Mouse (Mus musculus): ENCODE measurements around the gene Zfp213. TPM values are rescaled to one million over a fixed set of nuclear protein-coding genes. Genes with fewer than 3 reads are reported as not detected.
"Not testable (repeated sequence)": the region's sequence is repeated elsewhere in the genome, so short reads cannot be mapped to it uniquely, and the experiment has no call there.

Zfp213 gene
- total RNA-seq, 2 experiments from 2014 or later: 2.1 to 2.7 TPM

DNA sequence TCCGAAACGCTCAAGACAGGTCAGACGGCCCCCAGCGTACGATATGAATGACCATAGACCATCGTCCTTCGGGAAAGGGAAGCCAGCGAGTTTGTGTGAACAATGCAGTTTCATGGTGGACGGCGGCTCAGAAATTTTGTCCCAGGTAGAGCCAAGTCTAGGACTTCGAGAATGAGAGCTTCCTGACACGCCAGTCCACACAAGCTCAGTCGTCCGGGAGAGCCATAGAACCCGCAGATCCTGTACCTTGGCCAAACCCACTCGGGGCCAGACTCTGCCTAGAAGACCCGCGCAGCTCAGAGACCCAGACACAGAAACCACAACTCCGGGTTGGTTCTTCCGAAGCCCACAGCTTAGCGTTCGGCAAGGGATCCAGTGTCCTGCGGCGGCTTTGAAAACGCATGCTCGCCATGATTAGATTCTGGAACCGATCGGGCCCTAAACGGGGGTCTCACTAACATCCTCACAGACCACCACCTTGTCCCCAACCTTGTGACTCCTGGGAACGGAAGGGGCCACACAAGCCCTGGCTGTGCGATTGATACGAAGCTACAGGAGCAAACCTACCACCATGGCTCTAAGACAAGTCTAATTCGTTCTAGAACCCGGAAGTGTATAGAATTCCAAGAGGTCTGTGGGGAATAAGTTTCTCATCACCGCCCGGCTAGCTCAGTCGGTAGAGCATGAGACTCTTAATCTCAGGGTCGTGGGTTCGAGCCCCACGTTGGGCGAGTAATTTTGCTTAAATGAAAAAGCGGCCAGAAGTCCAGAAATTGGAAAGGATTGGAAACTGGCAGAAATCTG lies 17.1 kb downstream of the Zfp213 start:
- peak; percentile 18 for ATAC-seq (ENCODE audit: poor library complexity, severe bottlenecking)

DNA sequence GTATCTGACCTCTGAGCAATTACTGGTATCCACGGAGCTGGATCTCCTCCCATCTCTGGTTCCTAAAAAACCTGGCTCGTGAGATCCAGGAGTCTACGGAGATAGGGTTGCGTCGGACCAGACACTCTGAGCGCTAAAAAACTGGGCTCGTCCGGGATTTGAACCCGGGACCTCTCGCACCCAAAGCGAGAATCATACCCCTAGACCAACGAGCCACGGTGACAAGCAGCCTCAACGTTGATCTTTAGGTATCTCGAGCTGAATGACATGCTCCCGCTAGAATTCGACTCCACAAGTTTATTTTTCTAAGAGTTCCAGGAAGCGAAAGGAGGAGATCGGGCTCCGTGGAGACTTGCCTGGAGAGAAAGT lies 17.7 kb downstream of the Zfp213 start:
- peak; percentile 19 for ATAC-seq (ENCODE audit: poor library complexity, severe bottlenecking)

DNA sequence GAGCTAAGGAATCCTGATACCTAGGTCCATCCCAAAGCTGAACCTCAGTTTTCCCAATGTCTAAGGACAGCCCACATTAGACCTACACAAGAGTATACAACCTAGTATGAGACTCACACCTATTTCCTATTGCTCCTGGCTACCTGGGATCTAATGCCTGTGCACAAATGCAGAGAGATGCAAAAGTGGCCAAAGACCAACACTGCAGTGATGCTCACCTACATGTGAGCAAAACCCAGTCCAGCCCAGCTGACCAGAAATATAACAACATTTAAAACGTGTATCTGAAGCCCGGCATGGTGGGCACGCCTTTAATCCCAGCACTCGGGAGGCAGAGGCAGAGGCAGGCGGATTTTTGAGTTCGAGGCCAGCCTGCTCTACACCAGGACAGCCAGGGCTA lies 18.2 kb downstream of the Zfp213 start:
- no peak for ATAC-seq (ENCODE audit: poor library complexity, severe bottlenecking)

DNA sequence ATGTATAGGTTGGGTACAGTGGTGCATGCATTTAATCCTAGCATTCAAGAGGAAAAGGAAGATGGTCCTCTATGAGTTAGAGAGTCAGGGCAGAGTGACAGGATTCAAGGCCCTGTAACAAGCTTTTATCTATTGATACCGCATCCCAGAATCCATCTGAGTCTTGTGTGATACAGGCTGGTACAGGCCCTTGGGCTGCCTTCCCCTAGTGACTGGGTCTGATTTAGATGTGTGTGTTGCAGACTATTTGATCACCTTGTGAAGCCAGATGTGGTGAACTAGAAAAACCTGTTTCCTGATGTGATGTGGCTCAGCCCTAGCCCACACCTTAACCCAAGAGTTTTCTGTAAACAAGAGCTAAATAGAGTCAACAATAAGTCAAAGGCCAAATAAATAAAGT lies 19.3 kb downstream of the Zfp213 start:
- ATAC-seq (ENCODE audit: poor library complexity, severe bottlenecking): no peak

DNA sequence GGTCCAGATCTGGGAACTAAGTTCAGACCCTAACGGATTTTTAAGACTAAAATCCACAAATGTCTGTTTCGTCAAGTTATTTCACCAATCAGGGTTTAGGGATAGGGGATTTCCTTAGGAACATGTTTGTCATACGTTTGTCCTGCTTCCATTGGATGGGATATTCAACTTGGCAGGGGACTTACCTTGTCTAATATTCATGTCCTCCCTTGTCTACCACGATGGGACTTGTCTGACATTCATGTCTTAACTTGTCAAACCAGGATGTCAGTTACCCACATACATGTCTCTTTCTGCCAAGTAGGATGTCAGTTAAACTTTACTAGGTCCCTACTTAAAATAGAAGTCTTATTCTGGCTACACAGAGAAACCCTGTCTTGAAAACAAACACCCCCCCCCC lies 20.1 kb downstream of the Zfp213 start:
- no peak for ATAC-seq (ENCODE audit: poor library complexity, severe bottlenecking)

DNA sequence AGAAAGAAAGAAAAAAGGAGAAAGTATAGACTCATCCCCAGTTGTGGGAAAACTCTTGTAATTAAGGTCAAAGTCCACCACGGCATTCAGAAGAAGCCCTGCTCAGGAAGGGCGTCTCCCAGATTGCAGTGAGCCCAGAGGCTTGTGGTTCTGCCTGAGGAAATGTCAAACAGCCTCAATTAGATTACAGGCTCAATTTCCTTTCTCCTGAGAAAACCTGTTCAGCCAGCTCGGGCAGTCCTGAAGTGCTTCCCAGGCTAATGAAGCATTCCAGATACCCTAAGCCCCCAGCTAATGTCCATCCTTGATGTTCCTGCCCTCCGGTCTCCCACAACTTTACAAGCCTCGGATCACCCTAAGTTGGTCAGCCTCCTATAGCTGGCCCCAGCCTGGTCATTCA lies 20.7 kb downstream of the Zfp213 start:
- peak; percentile 23; the same call in 1 of the 2 replicates for ATAC-seq (ENCODE audit: poor library complexity, severe bottlenecking)

DNA sequence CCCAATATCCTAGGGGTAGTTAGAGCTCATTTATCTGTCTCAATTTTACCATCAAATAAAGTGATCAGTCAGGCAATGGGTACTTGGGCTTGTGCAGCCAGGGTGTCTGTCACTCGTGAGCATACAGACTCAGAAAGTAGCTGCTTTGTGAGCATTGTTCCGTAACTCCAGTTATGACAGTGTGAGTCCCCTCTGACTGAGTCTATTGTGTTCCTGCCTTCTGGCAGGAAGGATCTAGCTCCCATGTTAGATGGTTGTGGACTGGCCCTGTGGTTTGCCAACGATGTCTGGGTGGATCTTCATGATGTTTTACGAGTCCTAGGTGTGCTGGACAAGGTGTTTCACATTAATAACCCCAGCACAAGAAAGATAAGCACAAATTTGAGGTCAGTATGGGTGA lies 21.2 kb downstream of the Zfp213 start:
- ATAC-seq (ENCODE audit: poor library complexity, severe bottlenecking): no peak

DNA sequence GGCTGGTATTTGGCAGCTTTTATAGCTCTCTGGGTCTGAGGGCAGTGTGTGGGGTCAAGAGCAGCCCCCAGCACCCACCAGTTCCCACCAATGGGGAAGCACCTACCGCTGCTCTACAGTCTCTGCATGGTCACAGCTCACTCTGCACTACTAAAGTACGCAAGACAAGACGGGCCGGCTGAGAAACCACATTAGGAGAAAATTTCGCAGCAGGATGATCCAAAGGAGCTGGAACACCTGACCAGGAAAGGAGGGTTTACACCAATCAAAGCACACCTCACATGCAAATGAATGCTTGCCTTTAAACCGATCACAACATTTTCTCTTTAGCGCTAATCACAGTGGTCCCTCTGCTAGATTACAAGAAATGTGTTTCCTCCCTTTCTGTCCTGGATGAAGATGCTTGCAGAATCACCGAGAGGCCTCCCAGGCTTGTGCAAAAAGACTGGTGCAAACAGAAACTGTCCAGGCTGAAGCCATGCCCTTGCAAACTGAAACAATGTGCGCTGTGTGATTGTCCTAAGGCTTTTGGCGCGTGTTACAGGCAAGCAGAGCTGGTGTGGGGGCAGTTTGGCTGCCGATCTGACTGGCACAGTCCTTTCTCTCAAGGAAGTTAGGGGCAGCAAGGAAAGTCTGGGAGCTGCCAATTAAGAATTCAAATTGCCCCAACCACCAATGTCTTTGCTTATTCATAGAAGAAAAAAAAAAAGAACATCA lies 21.9 kb downstream of the Zfp213 start:
- no peak for ATAC-seq (ENCODE audit: poor library complexity, severe bottlenecking)

DNA sequence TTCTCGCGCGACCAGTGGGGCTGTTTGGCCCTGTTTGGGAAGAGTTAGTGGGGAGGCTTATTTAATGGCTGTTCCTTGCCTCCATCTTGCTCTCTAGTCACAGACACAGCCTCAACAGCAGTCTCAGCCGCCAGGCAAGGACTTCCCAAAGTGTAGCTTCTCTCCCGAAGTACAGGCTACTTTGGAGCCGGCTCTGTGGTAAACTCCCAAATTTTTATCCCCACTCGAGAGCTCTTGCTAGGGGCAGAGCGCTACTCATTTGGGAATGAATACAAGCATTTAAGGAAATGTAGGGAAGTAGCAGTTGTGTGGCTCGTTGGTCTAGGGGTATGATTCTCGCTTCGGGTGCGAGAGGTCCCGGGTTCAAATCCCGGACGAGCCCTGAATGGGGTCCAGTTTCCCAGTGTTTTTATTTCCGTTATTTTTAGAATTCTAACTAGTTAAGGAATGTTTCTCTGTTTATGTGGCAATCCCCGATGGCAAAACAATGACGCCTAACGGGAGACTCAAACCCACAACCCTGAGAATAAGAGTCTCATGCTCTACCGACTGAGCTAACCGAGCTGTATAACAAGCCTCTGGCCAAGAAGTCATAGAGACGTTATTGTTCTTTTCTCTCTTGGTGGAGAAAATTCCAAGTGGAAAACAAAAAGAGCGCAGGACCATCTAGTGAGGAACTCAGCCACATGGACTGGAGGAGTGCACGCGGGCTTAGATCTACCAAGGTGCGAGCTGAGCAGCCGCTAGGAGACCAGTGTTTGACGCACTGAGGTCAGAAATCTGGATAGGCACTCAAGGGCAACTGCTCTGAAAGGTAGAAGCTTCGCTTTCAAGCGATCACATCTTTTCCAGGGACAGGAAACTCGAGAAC lies 23.2 kb downstream of the Zfp213 start:
- ATAC-seq (ENCODE audit: poor library complexity, severe bottlenecking): no peak

DNA sequence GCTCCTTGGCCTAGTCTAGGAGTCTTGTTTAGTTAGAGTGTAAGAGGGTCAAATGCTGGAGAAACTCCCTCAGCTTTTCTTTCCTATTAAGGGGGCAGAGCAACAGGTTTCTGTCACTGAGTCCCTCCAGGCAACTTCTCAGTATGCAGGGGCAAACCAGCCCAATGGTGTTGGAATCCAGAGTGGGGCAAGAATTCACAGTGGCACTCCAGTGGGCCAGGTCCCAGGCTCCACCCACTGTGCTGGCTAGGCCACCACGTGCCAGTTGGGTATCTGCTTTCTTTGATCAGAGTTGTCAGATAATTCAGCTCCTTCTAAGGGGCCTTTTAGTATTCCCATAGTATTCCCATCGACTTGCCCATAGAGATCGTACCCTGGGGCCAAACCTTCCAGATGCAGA lies 23.9 kb downstream of the Zfp213 start:
- no peak for ATAC-seq (ENCODE audit: poor library complexity, severe bottlenecking)

DNA sequence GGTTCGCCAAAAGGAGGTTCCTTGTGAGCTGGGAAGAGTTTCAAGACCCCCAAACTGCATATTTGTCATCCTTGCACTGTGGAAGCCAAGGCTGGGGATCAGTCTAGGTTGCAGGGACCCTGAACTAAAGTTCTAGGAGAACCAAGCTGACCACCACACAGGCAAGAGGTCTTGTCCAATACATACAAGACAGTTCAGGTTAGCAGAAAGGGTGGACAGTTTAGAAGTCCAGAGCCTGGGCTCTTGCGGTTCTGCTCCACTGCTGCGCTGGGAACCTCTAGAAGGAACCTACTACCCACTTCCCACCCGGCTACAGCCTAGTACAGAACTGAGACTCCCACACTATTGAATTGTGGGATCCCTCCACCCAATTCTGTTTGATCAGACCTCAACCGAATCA lies 24.4 kb downstream of the Zfp213 start:
- ATAC-seq (ENCODE audit: poor library complexity, severe bottlenecking): no peak

DNA sequence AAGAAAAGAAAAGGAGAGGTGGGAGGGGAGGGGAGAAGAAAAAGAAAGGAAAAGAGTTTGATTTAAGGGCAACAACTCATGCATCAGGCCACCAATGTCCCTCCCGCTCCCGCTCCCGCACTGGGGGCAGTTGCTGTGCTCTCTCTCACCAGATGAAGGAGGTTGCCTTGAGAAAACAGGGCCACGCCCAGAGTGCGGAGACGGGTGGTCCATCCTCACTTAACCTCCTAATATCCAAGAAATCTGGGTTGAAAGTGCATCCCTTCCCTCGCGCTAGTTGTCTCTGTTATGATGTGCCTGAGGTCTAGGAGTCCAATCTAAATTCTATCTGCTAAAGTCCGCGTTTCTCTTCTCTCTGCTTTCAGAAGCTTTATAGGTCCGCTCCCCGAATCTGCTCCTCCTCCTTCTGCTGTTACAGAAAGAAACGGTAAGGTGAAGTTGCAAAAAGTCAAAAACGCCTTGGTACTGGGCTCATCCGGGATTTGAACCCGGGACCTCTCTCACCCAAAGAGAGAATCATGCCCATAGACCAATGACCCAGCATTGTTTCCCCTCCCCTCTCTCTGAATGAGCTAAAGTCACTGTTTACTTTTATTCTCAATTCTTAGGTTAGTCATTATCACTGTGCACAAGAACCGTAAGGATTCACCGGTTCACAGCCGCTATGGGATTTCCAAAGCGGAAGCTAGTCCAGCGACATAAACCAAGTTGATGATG lies 25.6 kb downstream of the Zfp213 start:
- ATAC-seq (ENCODE audit: poor library complexity, severe bottlenecking): no peak

DNA sequence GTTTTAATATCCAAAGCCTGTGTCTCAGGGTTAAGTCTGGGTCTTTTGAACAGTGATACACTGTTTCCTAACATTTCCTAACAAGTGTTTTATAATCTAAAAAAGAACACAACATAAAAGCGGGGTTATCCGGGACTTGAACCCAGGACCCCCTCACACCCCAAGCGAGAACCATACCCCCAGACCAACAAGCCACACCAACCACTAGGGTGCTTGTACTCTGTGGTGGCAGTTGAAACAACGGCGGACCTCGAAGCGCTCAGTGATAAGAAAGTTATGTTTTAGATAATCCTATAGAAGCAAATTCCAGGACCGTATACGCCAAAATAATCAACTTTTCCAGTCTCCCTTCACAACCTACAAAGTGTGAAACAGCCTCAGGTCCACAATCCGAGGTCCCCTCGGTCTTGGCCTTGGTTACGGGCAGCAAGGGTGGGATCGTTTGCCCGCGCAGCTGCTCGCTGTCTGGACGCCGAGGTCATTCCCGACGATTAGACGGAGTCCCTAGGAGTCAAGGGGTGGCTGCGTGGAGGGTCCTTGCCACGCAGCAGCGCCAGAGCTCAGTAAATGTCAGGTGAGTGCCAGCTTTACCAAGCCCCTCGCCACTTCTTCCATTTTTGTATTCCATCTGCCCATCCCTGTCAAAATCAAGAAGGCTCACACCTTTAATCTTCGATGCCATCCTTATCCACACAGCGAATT lies 26.3 kb downstream of the Zfp213 start:
- no peak for ATAC-seq (ENCODE audit: poor library complexity, severe bottlenecking)

DNA sequence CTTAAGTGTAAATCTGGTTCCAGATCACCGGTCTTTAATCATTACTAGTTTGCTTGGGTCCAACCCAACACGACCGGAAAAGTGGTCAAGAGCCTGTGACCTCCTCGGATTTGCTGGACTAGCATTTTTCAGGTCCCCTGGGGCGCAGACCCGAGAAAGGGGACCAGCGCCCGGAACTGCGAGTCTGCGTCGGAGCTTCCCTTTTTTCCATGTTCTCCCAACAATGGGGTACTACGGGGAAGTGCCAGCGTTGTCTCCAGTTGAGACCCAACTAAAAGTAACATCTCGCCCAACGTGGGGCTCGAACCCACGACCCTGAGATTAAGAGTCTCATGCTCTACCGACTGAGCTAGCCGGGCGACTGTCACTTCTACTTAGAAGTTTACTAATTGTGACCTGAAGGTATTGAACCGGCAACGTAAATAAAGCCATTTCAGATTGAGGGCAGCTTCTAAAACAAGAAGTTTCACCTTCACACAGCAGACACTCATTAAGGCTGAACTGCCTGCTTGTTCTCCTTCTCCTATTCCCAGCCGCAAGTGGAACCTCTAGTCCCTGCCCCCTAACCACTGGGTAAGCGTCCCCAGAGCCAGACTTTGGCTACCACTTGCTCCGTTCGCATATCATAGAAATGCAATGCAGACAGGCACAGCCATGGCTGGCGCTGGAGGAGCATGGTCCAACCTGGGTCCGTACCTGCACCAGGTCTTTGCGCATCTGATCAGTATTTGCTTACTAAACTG lies 28.8 kb downstream of the Zfp213 start:
- ATAC-seq (ENCODE audit: poor library complexity, severe bottlenecking): peak; percentile 62

DNA sequence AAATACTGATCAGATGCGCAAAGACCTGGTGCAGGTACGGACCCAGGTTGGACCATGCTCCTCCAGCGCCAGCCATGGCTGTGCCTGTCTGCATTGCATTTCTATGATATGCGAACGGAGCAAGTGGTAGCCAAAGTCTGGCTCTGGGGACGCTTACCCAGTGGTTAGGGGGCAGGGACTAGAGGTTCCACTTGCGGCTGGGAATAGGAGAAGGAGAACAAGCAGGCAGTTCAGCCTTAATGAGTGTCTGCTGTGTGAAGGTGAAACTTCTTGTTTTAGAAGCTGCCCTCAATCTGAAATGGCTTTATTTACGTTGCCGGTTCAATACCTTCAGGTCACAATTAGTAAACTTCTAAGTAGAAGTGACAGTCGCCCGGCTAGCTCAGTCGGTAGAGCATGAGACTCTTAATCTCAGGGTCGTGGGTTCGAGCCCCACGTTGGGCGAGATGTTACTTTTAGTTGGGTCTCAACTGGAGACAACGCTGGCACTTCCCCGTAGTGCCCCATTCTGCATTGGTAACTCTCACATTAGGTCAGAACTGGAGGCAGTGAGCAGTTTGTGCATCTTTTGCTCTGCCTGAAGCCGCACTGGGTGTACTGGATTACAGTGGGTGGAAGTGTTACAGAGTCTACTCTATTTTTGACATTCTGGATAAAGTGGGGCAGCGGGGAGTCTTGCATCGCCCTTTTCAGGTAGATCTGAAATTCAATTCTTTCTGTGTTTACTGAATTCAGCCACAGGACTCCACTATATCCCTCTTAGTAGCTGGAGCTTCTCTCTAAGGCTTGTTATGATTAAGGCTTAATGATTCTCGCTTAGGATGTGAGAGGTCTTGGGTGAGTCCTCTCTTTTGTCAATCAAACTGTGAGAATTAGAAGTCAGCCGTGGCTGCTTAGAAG lies 30.2 kb downstream of the Zfp213 start:
- peak; percentile 41 for ATAC-seq (ENCODE audit: poor library complexity, severe bottlenecking)

DNA sequence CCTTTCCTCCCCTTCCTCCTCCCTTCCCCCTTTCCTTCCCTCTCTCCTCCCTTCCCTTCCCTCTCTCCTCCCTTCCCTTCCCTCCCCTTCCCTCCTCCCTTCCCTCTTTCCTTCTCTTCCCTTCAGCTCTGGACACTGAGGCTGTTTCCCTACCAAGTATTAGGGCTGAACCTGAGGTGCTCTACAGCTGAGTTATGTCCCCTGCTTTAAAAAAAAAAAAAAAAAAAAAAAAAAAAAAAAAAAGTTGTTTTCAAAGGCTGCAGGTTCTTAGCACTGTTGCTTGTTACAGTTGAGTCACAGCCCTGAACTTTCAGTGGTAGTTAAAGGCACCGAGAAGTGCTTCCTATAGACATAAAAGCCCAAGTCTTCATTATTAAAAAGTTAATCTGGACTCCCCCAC lies 32.6 kb downstream of the Zfp213 start:
- ATAC-seq (ENCODE audit: poor library complexity, severe bottlenecking): not testable (repeated sequence)

DNA sequence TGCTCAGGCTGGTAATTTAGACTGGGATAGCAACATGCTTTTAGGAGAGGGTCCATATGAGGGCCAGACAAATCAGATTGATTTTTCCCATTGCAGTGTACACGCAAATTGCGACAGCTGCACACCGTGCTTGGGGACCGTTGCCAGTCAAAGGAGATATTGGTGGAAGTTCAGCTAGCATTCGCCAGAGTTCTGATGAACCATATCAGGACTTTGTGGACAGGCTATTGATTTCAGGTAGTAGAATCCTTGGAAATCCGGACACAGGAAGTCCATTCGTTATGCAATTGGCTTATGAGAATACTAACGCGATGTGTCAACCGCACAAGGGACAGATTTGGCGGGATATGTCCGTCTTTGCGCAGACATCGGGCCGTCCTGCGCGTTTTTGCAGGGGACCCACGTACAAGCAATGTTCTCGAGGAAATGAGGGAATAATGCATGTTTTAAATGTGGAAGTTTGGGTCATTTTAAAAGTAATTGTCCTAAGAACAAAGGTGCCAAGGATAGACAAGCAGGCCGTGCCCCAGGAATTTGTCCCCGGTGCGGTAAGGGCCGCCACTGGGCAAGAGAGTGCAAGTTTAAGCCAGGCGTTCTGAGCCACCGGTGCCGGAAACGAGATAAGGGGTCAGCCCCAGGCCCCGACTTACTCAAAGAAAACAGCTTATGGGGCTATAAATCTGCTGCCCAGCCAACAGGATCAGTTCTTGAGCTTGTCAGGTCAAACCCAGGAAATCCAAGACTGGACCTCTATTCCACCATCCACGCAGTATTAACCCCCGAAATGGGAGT lies 40.9 kb downstream of the Zfp213 start:
- ATAC-seq (ENCODE audit: poor library complexity, severe bottlenecking): not testable (repeated sequence)
